8 mouse cellular contexts compared by ENCODE assay signal in genomic region chr14:20928848-20929745, GRCm38 (mm10). TPM values are rescaled to one million over a fixed set of nuclear protein-coding genes. Genes with fewer than 3 reads are reported as not detected.
DNase-seq lines count a peak whose midpoint lies in the region; ATAC-seq lines count a peak whose summit lies in the region.

Gene Vcl (plus strand): TSS chr14:20929398.

- ATAC-seq in intestine, embryonic 14.5 days (replicated peaks; ENCODE audit: low FRiP score, low TSS enrichment, low read depth), result peak; percentile 99

- H3K27ac ChIP-seq in intestine, embryonic 14.5 days (ENCODE audit: low read depth), result peak within 1 kb of the TSS; percentile 92

- peak within 1 kb of the TSS; percentile 83 for H3K9ac ChIP-seq in intestine, embryonic 14.5 days (ENCODE audit: low read length)

- under 1% methylated on average over 83 of the region's 89 CpGs for WGBS in intestine, embryonic 14.5 days

- H3K36me3 ChIP-seq in intestine, embryonic 14.5 days (ENCODE audit: control insufficient read depth, insufficient read depth, low read length), result no peaks in the 10 kb centered on the region

- peak within 1 kb of the TSS; percentile 70 for H3K4me3 ChIP-seq in intestine, embryonic 14.5 days (ENCODE audit: low read depth, low read length)

- H3K9me3 ChIP-seq in intestine, embryonic 14.5 days (ENCODE audit: control insufficient read depth, low read length), result no peaks in the 10 kb centered on the region

- H3K4me2 ChIP-seq in intestine, embryonic 14.5 days (ENCODE audit: low read length), result peak within 1 kb of the TSS; percentile 83

- peaks cover 14% of the 10 kb centered on the region for H3K4me1 ChIP-seq in intestine, embryonic 14.5 days (replicated peaks; ENCODE audit: control insufficient read depth, insufficient read depth, low read length)

- H3K27me3 ChIP-seq in intestine, embryonic 14.5 days (replicated peaks; ENCODE audit: control insufficient read depth, insufficient read depth, low read length), result no peaks in the 10 kb centered on the region

- intact Hi-C loops in left cerebral cortex, postnatal 14 days (cut with DNase I), result loop anchor here (5.0 kb wide), 1 partner anchor 37 kb away; no protein-coding TSS in a partner anchor

- DNase-seq in adrenal gland, adult 18-20 months (ENCODE audit: low spot score in 2 of 2), result peak; percentile 98
- peak; percentile 100 for DNase-seq in embryo, embryonic 11 days
- DNase-seq in gastrocnemius, postnatal 25 days, result peak; percentile 100
- peak; percentile 98 for DNase-seq in intestine, embryonic 14.5 days (ENCODE audit: low spot score)
- peak; percentile 98 to 99 for DNase-seq in left cerebral cortex, postnatal 14 days (ENCODE audit: low spot score in 2 of 2)
- peak; percentile 100 for DNase-seq in mesoderm, embryonic 11.5 days (ENCODE audit: low read depth, low spot score)
- DNase-seq in right cerebral cortex, postnatal 36 days (ENCODE audit: low spot score in 2 of 2), result peak; percentile 97 to 98
- DNase-seq in yolk sac, embryonic 10.5 days (ENCODE audit: low spot score), result peak; percentile 100

RNA-seq across cellular contexts. Expression of gene Vcl, which starts in this region (rescaled TPM):
- 100 to 1,000 TPM in 1 of 2 experiments, 10 to 100 TPM in 1; 83.0 to 123 TPM for total RNA-seq in adrenal gland, adult 18-20 months (2021)
- 10 to 100 TPM; 78.4 to 94.0 TPM for total RNA-seq in gastrocnemius, postnatal 25 days (2021)
- 82.1 and 88.2 TPM in 2 replicates for polyA plus RNA-seq in intestine, embryonic 14.5 days (2014; fragmentation: Nextera tagmentation; extraction: Ambion mirVana)
- total RNA-seq in left cerebral cortex, postnatal 14 days (2021), result 10 to 100 TPM; 27.9 to 28.7 TPM

Comparison
In these comparisons a context has a peak if more than half of its experiments do, and no peak if none do; other contexts are left out.
1. Peak in every context shown above with its lines: DNase-seq, ATAC-seq, H3K4me3 ChIP-seq and H3K27ac ChIP-seq.